Mouse (Mus musculus) small intestine, adult 2 months (tissue): ENCODE results near the gene Fmo5. TPM values are rescaled to one million over a fixed set of nuclear protein-coding genes. Genes with fewer than 3 reads are reported as not detected.

Source experiments
- H3K27ac ChIP-seq: fragments of 200-500 bp; 2 replicates; pipeline ENCODE4 v1.5.1; 2012; ENCODE audit warnings: low read depth, low read length, control low read depth, inconsistent platforms; ENCODE audit not compliant: insufficient read depth
- H3K27me3 ChIP-seq: fragments of 200-500 bp; 2 replicates; pipeline ENCODE4 v1.6.1; 2012; ENCODE audit warnings: mild to moderate bottlenecking, moderate library complexity, low read length, inconsistent platforms; ENCODE audit not compliant: control insufficient read depth, insufficient read depth
- H3K36me3 ChIP-seq: fragments of 200-500 bp; 2 replicates; pipeline ENCODE4 v1.6.1; 2012; ENCODE audit warnings: mild to moderate bottlenecking, low read length, control low read depth, inconsistent platforms; ENCODE audit not compliant: control insufficient read depth, insufficient read depth
- H3K4me1 ChIP-seq: fragments of 200-500 bp; 2 replicates; pipeline ENCODE4 v1.6.1; 2012; ENCODE audit warnings: low read length, inconsistent platforms, mixed read lengths; ENCODE audit not compliant: control insufficient read depth, insufficient read depth, insufficient read length
- H3K4me3 ChIP-seq: fragments of 200-500 bp; 2 replicates; pipeline ENCODE4 v1.5.1; 2012; ENCODE audit warnings: low read depth, mild to moderate bottlenecking, control low read depth, inconsistent platforms, low read length, moderate library complexity
- CTCF ChIP-seq: fragments of 200-500 bp; IDR thresholded peaks from 2 replicates; pipeline ENCODE4 v1.5.1; 2012; ENCODE audit warnings: low read depth, mild to moderate bottlenecking, control low read depth, inconsistent platforms, low read length, moderate library complexity, mixed read lengths; ENCODE audit not compliant: insufficient replicate concordance, insufficient read length; ENCODE audit errors: extremely low read depth
- POLR2A ChIP-seq: fragments of 200-500 bp; IDR thresholded peaks from 2 replicates; pipeline ENCODE4 v1.6.1; 2012; ENCODE audit warnings: low read depth, mild to moderate bottlenecking, control low read depth, inconsistent platforms, low read length, moderate library complexity
- WGBS: fragments of 180-500 bp; shearing (Covaris S2); methylation state at CpG from one replicate; pipeline ENCODE4 v1.1.7; 2018; 5-methylcytosine and 5-hydroxymethylcytosine counted together
- polyA plus RNA-seq: library from polyadenylated mRNA; depleted of rRNA; stranded (reverse); fragments of >200 nt; gene quantifications from 2 replicates; pipeline ENCODE4 v1.2.3, GENCODE M21; 2012

Fmo5 gene
- polyA plus RNA-seq, 1 experiment = 84.1 TPM

- Histone ChIP-seq H3K4me3 (no peak overlapping the region), H3K4me1 (no peaks in the 10 kb centered on the region), H3K36me3 (peaks cover 27% of the 10 kb centered on the region), H3K27me3 (no peaks in the 10 kb centered on the region), H3K27ac (no peak overlapping the region)
- no peak for TF ChIP-seq CTCF
- no peak for TF ChIP-seq POLR2A
- WGBS = 22% methylated on average over 8 of the region's 8 CpGs
Measured at GRCm38 (mm10) chr3:97596796-97597195, 31.8 kb upstream of the Fmo5 start.

GRCm38 (mm10) chr3:97600050-97600832 is 28.4 kb upstream of the Fmo5 start:
- WGBS = 100% methylated on average over 3 of the region's 3 CpGs
- peaks cover 23% of the 10 kb centered on the region for H3K36me3 ChIP-seq
- no peaks in the 10 kb centered on the region for H3K27me3 ChIP-seq
- TF ChIP-seq CTCF = no peak
- no peak for TF ChIP-seq POLR2A
- no peaks in the 10 kb centered on the region for H3K4me1 ChIP-seq
- no peak overlapping the region for H3K4me3 ChIP-seq
- no peak overlapping the region for H3K27ac ChIP-seq

GRCm38 (mm10) chr3:97609201-97609844 is 19.3 kb upstream of the Fmo5 start:
- WGBS = under 1% methylated on average over 20 of the region's 20 CpGs
- Histone ChIP-seq H3K36me3 (no peaks in the 10 kb centered on the region; the same call in 1 of the 2 replicates), H3K4me3 (peak overlapping the region; percentile 81), H3K27me3 (no peaks in the 10 kb centered on the region), H3K4me1 (peaks cover 6% of the 10 kb centered on the region; the same call in 1 of the 2 replicates), H3K27ac (peak overlapping the region; percentile 85)
- peak; percentile 35; the same call in 1 of the 2 replicates for TF ChIP-seq CTCF
- no peak for TF ChIP-seq POLR2A

DNA sequence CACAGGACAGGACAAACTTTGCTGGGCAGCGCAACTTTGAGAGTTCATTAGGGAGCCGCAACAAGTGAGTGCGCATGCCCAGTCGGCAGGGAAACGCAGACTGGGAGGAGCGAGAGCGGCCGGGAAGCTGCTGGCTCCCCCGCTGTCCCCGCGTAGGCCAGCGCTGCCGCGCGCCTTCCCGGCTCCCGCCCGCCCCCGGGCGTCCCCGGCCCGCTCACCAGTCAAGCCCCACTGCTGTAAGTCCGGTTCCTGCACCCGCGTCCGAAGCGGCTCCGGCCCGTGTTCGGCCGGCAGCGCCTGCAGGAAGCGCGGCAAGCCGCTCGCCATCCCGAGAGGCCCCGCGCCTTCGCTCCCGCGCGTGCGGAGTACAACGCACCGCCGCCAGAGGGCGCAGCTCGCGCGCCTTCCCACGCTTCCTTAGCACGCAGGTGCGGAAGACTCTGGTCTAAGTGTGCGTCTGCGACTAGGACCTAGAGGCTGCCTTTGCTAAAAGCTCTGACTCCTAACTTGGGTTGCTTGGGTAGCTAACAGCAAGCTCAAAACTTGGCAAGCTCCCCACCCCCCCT is 18.7 kb upstream of the Fmo5 start, which contains the start of gene Chd1l:
TSS of gene Chd1l (minus strand) at position 359 of the 566 bp plus-strand sequence.
- peak within 1 kb of the TSS; percentile 81 for H3K4me3 ChIP-seq
- H3K36me3 ChIP-seq = no peaks in the 10 kb centered on the region
- WGBS = 1% methylated on average over 55 of the region's 56 CpGs
- peaks cover 8% of the 10 kb centered on the region; the same call in 1 of the 2 replicates for H3K4me1 ChIP-seq
- H3K27ac ChIP-seq = peak within 1 kb of the TSS; percentile 85
- TF ChIP-seq POLR2A (no peak), CTCF (peak; percentile 98)
- H3K27me3 ChIP-seq = no peaks in the 10 kb centered on the region

DNA sequence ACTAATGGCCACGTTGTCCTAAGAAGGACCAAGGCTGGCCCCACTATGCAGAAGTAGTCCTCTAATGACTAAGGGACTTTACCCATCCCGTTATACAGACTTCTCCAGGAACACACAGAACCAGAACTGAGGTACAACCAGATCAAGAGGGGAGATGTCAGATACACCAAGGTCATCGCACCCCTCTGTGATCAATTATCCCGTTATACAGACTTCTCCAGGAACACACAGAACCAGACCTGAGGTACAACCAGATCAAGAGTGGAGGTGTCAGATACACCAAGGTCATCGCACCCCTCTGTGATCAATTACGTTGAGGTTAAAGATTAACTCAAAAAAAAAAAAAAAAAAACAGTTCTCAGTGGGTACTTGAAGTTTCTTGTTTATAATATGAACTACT is 17.6 kb upstream of the Fmo5 start:
- H3K4me3 ChIP-seq = no peak overlapping the region
- TF ChIP-seq POLR2A (no peak), CTCF (no peak)
- H3K4me1 ChIP-seq = peaks cover 11% of the 10 kb centered on the region; the same call in 1 of the 2 replicates
- H3K36me3 ChIP-seq = no peaks in the 10 kb centered on the region
- H3K27ac ChIP-seq = peak overlapping the region; percentile 17
- no peaks in the 10 kb centered on the region for H3K27me3 ChIP-seq
- 27% methylated on average over 6 of the region's 6 CpGs for WGBS

GRCm38 (mm10) chr3:97615154-97615553 is 13.4 kb upstream of the Fmo5 start:
- 11% methylated on average over 1 of the region's 1 CpGs for WGBS
- Histone ChIP-seq H3K36me3 (no peaks in the 10 kb centered on the region), H3K27me3 (no peaks in the 10 kb centered on the region), H3K4me3 (no peak overlapping the region), H3K4me1 (peaks cover 20% of the 10 kb centered on the region), H3K27ac (peak overlapping the region; percentile 74)
- TF ChIP-seq CTCF (no peak), POLR2A (no peak)

DNA sequence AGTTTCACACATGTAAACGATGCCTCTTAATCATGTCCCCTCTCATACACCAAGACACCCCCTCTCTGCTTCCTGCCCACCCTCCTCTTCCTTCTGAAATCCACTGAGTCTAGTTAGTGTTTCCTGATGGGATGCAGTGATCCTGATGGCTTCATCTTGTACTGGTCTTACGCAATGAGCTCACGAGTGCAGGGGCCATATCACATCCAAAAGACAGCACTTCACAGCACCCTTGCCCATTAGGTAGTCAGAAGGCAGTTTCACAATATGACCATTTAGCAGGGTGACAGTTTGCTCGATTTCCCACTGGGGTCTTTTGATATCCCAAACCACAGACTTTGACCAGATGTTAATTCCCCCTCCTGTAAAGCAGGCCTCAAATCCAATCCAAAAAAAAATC is 12.7 kb upstream of the Fmo5 start:
- Histone ChIP-seq H3K4me1 (peaks cover 17% of the 10 kb centered on the region), H3K27ac (no peak overlapping the region), H3K4me3 (no peak overlapping the region), H3K27me3 (no peaks in the 10 kb centered on the region), H3K36me3 (no peaks in the 10 kb centered on the region)
- 78% methylated on average over 4 of the region's 4 CpGs for WGBS
- TF ChIP-seq CTCF (no peak), POLR2A (no peak)
